Mouse (Mus musculus) MEL (cell line): ENCODE data around the gene Gsk3b. TPM values are rescaled to one million over a fixed set of nuclear protein-coding genes. Genes with fewer than 3 reads are reported as not detected.
"Not testable (repeated sequence)": the region's sequence is repeated elsewhere in the genome, so short reads cannot be mapped to it uniquely, and the experiment has no call there.

Source experiments
- DNase-seq: peaks from one replicate; pipeline ENCODE4 v3.0.0; 2011; ENCODE audit warnings: low read depth, low spot score
- H3K27ac ChIP-seq: 2 replicates; pipeline ENCODE4 v1.5.1; 2012; ENCODE audit warnings: low read depth, mild to moderate bottlenecking, control low read depth, low read length, moderate library complexity; ENCODE audit not compliant: control insufficient read depth
- H3K27me3 ChIP-seq, 2 experiments: fragments of 150-350 bp in 1 of 2; sonication (generic) in 1 of 2; 2 replicates each; pipeline ENCODE4 v1.6.1; 2012; ENCODE audit warnings: low read length in 2 of 2, mild to moderate bottlenecking in 2 of 2, improper control_type of control experiment in 1 of 2, moderate library complexity in 1 of 2; ENCODE audit not compliant: insufficient read depth in 2 of 2, control insufficient read depth in 1 of 2
- H3K36me3 ChIP-seq, 2 experiments: 2 replicates each; pipeline ENCODE4 v1.6.1; 2012 to 2014; ENCODE audit warnings: low read length in 2 of 2, improper control_type of control experiment in 1 of 2, inconsistent platforms in 1 of 2, mild to moderate bottlenecking in 1 of 2; ENCODE audit not compliant: insufficient read depth in 2 of 2, control insufficient read depth in 1 of 2
- H3K4me1 ChIP-seq, 2 experiments: fragments of 150-350 bp in 1 of 2; sonication (generic) in 1 of 2; 2 replicates each; pipeline ENCODE4 v1.6.1; 2012; ENCODE audit warnings: low read length in 2 of 2, improper control_type of control experiment in 1 of 2, mild to moderate bottlenecking in 1 of 2; ENCODE audit not compliant: insufficient read depth in 2 of 2, control insufficient read depth in 1 of 2
- H3K4me3 ChIP-seq, 2 experiments: fragments of 150-350 bp in 1 of 2; sonication (generic) in 1 of 2; 2 replicates each; pipeline ENCODE4 v1.5.1; 2012; ENCODE audit warnings: low read depth in 2 of 2, low read length in 2 of 2, mild to moderate bottlenecking in 2 of 2, moderate library complexity in 2 of 2, control low read depth in 1 of 2, improper control_type of control experiment in 1 of 2; ENCODE audit not compliant: control insufficient read depth in 1 of 2, insufficient read depth in 1 of 2
- H3K79me2 ChIP-seq: 2 replicates; pipeline ENCODE4 v1.6.1; 2012; ENCODE audit warnings: mild to moderate bottlenecking, low read length, moderate library complexity; ENCODE audit not compliant: control insufficient read depth, poor library complexity, insufficient read depth
- H3K9ac ChIP-seq: 2 replicates; pipeline ENCODE4 v1.6.1; 2012; ENCODE audit warnings: low read depth, mild to moderate bottlenecking, control low read depth, low read length, moderate library complexity; ENCODE audit not compliant: control insufficient read depth, poor library complexity, severe bottlenecking
- H3K9me3 ChIP-seq: fragments of 150-350 bp; sonication (generic); replicated peaks from 2 replicates; pipeline ENCODE4 v1.6.1; 2012; ENCODE audit warnings: mild to moderate bottlenecking, low read length, improper control_type of control experiment, moderate library complexity; ENCODE audit not compliant: insufficient read depth
- BHLHE40 ChIP-seq: IDR thresholded peaks from 2 replicates; pipeline ENCODE4 v1.6.1; 2012; ENCODE audit warnings: low read depth, mild to moderate bottlenecking, inconsistent platforms, low read length, improper control_type of control experiment, borderline replicate concordance
- CHD1 ChIP-seq: IDR thresholded peaks from 2 replicates; pipeline ENCODE4 v1.6.1; 2012; ENCODE audit warnings: low read depth, mild to moderate bottlenecking, inconsistent platforms, low read length, improper control_type of control experiment
- CTCF ChIP-seq, 3 experiments: IDR thresholded peaks in 2 of 3; conservative IDR thresholded peaks in 1 of 3; 2 replicates each; pipeline ENCODE4 v1.5.1; 2011 to 2012; ENCODE audit warnings: low read length in 3 of 3, low read depth in 2 of 3, mild to moderate bottlenecking in 2 of 3, improper control_type of control experiment in 1 of 3, inconsistent platforms in 1 of 3, mixed read lengths in 1 of 3, moderate library complexity in 1 of 3; ENCODE audit not compliant: control insufficient read depth in 1 of 3, insufficient read depth in 1 of 3, poor library complexity in 1 of 3, severe bottlenecking in 1 of 3
- E2F4 ChIP-seq: IDR thresholded peaks from 2 replicates; pipeline ENCODE4 v1.6.1; 2011; ENCODE audit warnings: low read depth, low read length, improper control_type of control experiment, borderline replicate concordance
- ELF1 ChIP-seq: IDR thresholded peaks from 2 replicates; pipeline ENCODE4 v1.6.1; 2014; ENCODE audit warnings: low read depth, mild to moderate bottlenecking, inconsistent platforms, low read length, improper control_type of control experiment, moderate library complexity
- HCFC1 ChIP-seq: IDR thresholded peaks from 2 replicates; pipeline ENCODE4 v1.6.1; 2012; ENCODE audit warnings: low read depth, mild to moderate bottlenecking, inconsistent platforms, low read length, improper control_type of control experiment, moderate library complexity
- KAT2A ChIP-seq: conservative IDR thresholded peaks from 2 replicates; pipeline ENCODE4 v1.6.1; 2012; ENCODE audit warnings: low read depth, low read length, improper control_type of control experiment, inconsistent platforms
- MAX ChIP-seq: IDR thresholded peaks from 2 replicates; pipeline ENCODE4 v1.6.1; 2011; ENCODE audit warnings: low read length, improper control_type of control experiment
- MAZ ChIP-seq: IDR thresholded peaks from 2 replicates; pipeline ENCODE4 v1.6.1; 2012; ENCODE audit warnings: low read depth, mild to moderate bottlenecking, inconsistent platforms, low read length, improper control_type of control experiment
- MEF2A ChIP-seq: IDR thresholded peaks from 2 replicates; pipeline ENCODE4 v1.6.1; 2014; ENCODE audit warnings: low read depth, mild to moderate bottlenecking, inconsistent platforms, low read length, improper control_type of control experiment; ENCODE audit not compliant: poor library complexity, insufficient replicate concordance, severe bottlenecking; ENCODE audit errors: extremely low read depth
- MXI1 ChIP-seq: IDR thresholded peaks from 2 replicates; pipeline ENCODE4 v1.6.1; 2011; ENCODE audit warnings: mild to moderate bottlenecking, low read depth, low read length, improper control_type of control experiment
- MYB ChIP-seq: IDR thresholded peaks from 2 replicates; pipeline ENCODE4 v1.6.1; 2011; ENCODE audit warnings: mild to moderate bottlenecking, low read depth, low read length, improper control_type of control experiment
- MYC ChIP-seq: IDR thresholded peaks from 2 replicates; pipeline ENCODE4 v1.6.1; 2011; ENCODE audit warnings: low read depth, mild to moderate bottlenecking, low read length, improper control_type of control experiment, moderate library complexity
- NRF1 ChIP-seq: IDR thresholded peaks from 2 replicates; pipeline ENCODE4 v1.6.1; 2014; ENCODE audit warnings: low read depth, mild to moderate bottlenecking, inconsistent platforms, low read length, improper control_type of control experiment, moderate library complexity; ENCODE audit not compliant: poor library complexity, insufficient read depth, severe bottlenecking
- POLR2AphosphoS5 ChIP-seq: IDR thresholded peaks from 2 replicates; pipeline ENCODE4 v1.6.1; 2012; ENCODE audit warnings: low read depth, borderline replicate concordance, mild to moderate bottlenecking, inconsistent platforms, low read length, moderate library complexity, mixed read lengths
- RCOR1 ChIP-seq: IDR thresholded peaks from 2 replicates; pipeline ENCODE4 v1.6.1; 2012; ENCODE audit warnings: low read depth, mild to moderate bottlenecking, inconsistent platforms, low read length, improper control_type of control experiment
- SIN3A ChIP-seq: IDR thresholded peaks from 2 replicates; pipeline ENCODE4 v1.6.1; 2012; ENCODE audit warnings: low read length, improper control_type of control experiment, inconsistent platforms
- TBP ChIP-seq: IDR thresholded peaks from 2 replicates; pipeline ENCODE4 v1.8.0; 2011; ENCODE audit warnings: low read depth, low read length, improper control_type of control experiment
- UBTF ChIP-seq: IDR thresholded peaks from 2 replicates; pipeline ENCODE4 v1.6.1; 2012; ENCODE audit warnings: low read depth, mild to moderate bottlenecking, inconsistent platforms, low read length, improper control_type of control experiment, moderate library complexity, borderline replicate concordance; ENCODE audit not compliant: insufficient read depth
- USF1 ChIP-seq: IDR thresholded peaks from 2 replicates; pipeline ENCODE4 v1.6.1; 2014; ENCODE audit warnings: low read depth, mild to moderate bottlenecking, inconsistent platforms, low read length, improper control_type of control experiment, moderate library complexity
- USF2 ChIP-seq, 2 experiments: IDR thresholded peaks; 2 replicates each; pipeline ENCODE4 v1.6.1; 2011 to 2012; ENCODE audit warnings: improper control_type of control experiment in 2 of 2, low read length in 2 of 2, borderline replicate concordance in 1 of 2, inconsistent platforms in 1 of 2, low read depth in 1 of 2, mild to moderate bottlenecking in 1 of 2; ENCODE audit not compliant: insufficient read depth in 1 of 2
- ZC3H11A ChIP-seq: IDR thresholded peaks from 2 replicates; pipeline ENCODE4 v1.6.1; 2012; ENCODE audit warnings: low read depth, mild to moderate bottlenecking, inconsistent platforms, low read length, improper control_type of control experiment
- ZNF384 ChIP-seq: IDR thresholded peaks from 2 replicates; pipeline ENCODE4 v1.6.1; 2012; ENCODE audit warnings: low read depth, mild to moderate bottlenecking, inconsistent platforms, low read length, improper control_type of control experiment
- polyA plus RNA-seq, 2 experiments: library from polyadenylated mRNA; stranded (reverse) in 1 of 2; unstranded in 1 of 2; fragments of >175 nt in 1 of 2; fragments of >200 nt in 1 of 2; gene quantifications; 2 replicates each; pipeline versions ENCODE4 v1.2.1 to v1.2.4; 2012; ENCODE audit warnings: low replicate concordance in 2 of 2, low read depth in 1 of 2; ENCODE audit not compliant: insufficient read length in 2 of 2, insufficient read depth in 1 of 2, missing spikeins in 1 of 2
- total RNA-seq: library from RNA; depleted of rRNA; stranded (reverse); fragments of 300-350 nt; gene quantifications from 2 replicates; pipeline ENCODE4 v1.2.3, GENCODE M21; 2012

The Gsk3b gene
- total and polyA plus RNA-seq, 3 experiments: 8.8 to 20.1 TPM; not detected in 1

GRCm38 (mm10) chr16:38058836-38059235 lies 30.0 kb upstream of the Gsk3b start:
- H3K27me3 ChIP-seq: no peaks in the 10 kb centered on the region; a peak in 2 of 4 replicates
- H3K27ac ChIP-seq: no peak overlapping the region
- no peaks in the 10 kb centered on the region for H3K9me3 ChIP-seq
- DNase-seq: no peak
- no peak overlapping the region for H3K9ac ChIP-seq
- no peaks in the 10 kb centered on the region for H3K4me1 ChIP-seq
- H3K4me3 ChIP-seq: no peak overlapping the region
- TF ChIP-seq TBP: no peak
- TF ChIP-seq SIN3A: no peak
- no peak for TF ChIP-seq UBTF
- TF ChIP-seq HCFC1: no peak
- TF ChIP-seq RCOR1: no peak
- no peak for TF ChIP-seq CHD1
- no peak for TF ChIP-seq POLR2AphosphoS5
- TF ChIP-seq NRF1: no peak
- no peak for TF ChIP-seq MAZ
- no peak for TF ChIP-seq MXI1
- no peak for TF ChIP-seq MAX
- TF ChIP-seq CTCF (IDR thresholded peaks at IDR 0.05 in 2 of 3, conservative IDR thresholded peaks at IDR 0.05 in 1 of 3; ENCODE audit: control insufficient read depth in 1 of 3, insufficient read depth in 1 of 3, low read depth in 2 of 3, low read length in 3 of 3, poor library complexity in 1 of 3, severe bottlenecking in 1 of 3): no peak
- no peak for TF ChIP-seq MYC
- TF ChIP-seq USF2 (IDR thresholded peaks at IDR 0.05; ENCODE audit: borderline replicate concordance in 1 of 2, insufficient read depth in 1 of 2, low read depth in 1 of 2, low read length in 2 of 2): no peak
- no peak for TF ChIP-seq MYB
- TF ChIP-seq ELF1: no peak
- no peak for TF ChIP-seq E2F4
- H3K36me3 ChIP-seq: no peaks in the 10 kb centered on the region
- H3K79me2 ChIP-seq: no peaks in the 10 kb centered on the region

- H3K9ac ChIP-seq: no peak overlapping the region
These were observed 29.2 kb upstream of the Gsk3b start for GRCm38 (mm10) chr16:38059631-38060030.

GRCm38 (mm10) chr16:38073859-38074631 lies 14.8 kb upstream of the Gsk3b start:
- H3K27me3 ChIP-seq, H3K4me1 ChIP-seq, H3K9me3 ChIP-seq, DNase-seq, H3K9ac ChIP-seq, H3K79me2 ChIP-seq, H3K36me3 ChIP-seq, H3K27ac ChIP-seq, H3K4me3 ChIP-seq: not testable (repeated sequence)

More at GRCm38 (mm10) chr16:38059631-38060030, 29.2 kb upstream of the Gsk3b start:
- H3K9me3 ChIP-seq: no peaks in the 10 kb centered on the region
- no peak overlapping the region for H3K4me3 ChIP-seq
- no peak for DNase-seq
- no peak for TF ChIP-seq MYC
- TF ChIP-seq BHLHE40: no peak
- TF ChIP-seq NRF1: no peak
- TF ChIP-seq USF1: no peak
- no peak for TF ChIP-seq E2F4
- no peak for TF ChIP-seq TBP
- TF ChIP-seq MXI1: no peak
- TF ChIP-seq ZNF384: no peak; the same call in 1 of the 2 replicates
- TF ChIP-seq KAT2A: no peak
- TF ChIP-seq ZC3H11A: no peak
- no peak for TF ChIP-seq MEF2A
- no peak for TF ChIP-seq UBTF
- TF ChIP-seq HCFC1: no peak
- no peak for TF ChIP-seq POLR2AphosphoS5
- no peak for TF ChIP-seq ELF1
- TF ChIP-seq, all 39 proteins: peak for 0
- Histone ChIP-seq H3K4me1 (no peaks in the 10 kb centered on the region), H3K79me2 (no peaks in the 10 kb centered on the region), H3K27me3 (no peaks in the 10 kb centered on the region; a peak in 2 of 4 replicates), H3K27ac (no peak overlapping the region), H3K36me3 (no peaks in the 10 kb centered on the region)
